Mouse (Mus musculus): ENCODE data around the gene Med1. TPM values are rescaled to one million over a fixed set of nuclear protein-coding genes. Genes with fewer than 3 reads are reported as not detected.
"Not testable (repeated sequence)": the region's sequence is repeated elsewhere in the genome, so short reads cannot be mapped to it uniquely, and the experiment has no call there.

Med1 gene
- total RNA-seq (2017): 23.7 to 46.9 TPM (median 25.9 TPM) in 3 replicates

DNA sequence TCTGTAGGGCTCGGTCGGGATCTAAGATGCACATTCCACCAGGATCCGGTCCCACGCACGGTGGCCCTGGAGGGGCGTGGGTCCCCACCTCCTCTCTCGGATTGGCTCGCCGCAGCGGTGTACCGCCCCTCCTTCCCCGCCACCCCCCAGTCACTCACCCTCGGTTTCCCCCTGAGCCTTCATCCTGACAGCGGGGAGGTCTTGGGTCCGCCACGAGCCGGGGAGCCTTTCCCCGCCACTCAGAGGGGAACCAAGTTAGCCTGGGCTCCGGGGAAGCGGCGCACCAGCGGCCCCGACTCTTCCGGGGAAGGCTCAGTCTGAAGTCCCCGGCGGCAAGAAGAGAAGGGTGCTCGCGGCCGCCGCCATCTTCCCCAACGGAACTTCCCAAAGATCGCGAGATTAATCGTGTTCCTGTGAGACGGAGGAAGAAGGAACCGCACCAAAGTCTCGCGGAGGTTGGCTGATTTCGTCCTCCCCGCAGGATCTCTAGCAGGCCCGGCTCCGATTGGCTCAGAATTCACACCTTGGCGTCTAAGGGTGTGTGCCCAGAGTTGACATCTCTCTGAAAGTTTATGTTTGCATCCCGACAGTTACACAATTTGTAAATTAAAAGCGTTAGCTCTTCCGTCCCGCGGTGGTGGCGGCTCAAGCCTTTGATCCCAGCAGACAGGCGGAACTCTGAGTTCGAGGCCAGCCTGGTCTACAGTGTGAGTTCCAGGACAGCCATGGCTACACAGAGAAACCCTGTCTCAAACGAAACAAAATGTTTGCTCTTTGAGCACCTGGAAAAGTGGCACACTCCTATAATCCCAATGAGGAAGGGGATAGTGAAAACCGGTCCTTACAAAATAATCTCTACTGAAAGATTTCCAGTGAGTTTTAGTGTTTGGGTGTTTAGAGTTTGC, at the start of gene Med1:
Gene Med1 (minus strand): TSS at position 393 of the 905 bp plus-strand sequence.
- peak; percentile 99 for ATAC-seq (replicated peaks; ENCODE audit: insufficient number of reproducible peaks, low FRiP score, low TSS enrichment, poor library complexity, severe bottlenecking)

DNA sequence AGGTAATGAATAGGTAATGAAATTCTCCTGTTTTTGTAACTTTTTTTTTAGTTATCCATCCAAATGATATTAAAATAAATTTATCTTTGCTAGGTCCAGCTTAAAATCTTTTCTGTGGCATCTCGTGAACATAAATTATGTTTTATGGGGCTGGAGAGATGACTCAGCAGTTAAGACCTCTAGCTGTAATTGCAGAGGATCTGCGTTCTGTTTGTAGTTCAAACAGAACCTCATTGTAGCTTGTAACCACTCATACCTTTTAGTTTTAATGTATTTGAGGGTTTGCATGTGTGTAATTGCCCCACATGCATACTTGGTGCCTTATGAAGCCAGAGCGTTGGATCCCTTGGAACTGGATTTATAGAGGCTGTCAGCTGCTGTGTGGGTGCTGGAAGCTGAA, 45.9 kb upstream of the Med1 start:
- no peak for ATAC-seq (replicated peaks; ENCODE audit: insufficient number of reproducible peaks, low FRiP score, low TSS enrichment, poor library complexity, severe bottlenecking)

DNA sequence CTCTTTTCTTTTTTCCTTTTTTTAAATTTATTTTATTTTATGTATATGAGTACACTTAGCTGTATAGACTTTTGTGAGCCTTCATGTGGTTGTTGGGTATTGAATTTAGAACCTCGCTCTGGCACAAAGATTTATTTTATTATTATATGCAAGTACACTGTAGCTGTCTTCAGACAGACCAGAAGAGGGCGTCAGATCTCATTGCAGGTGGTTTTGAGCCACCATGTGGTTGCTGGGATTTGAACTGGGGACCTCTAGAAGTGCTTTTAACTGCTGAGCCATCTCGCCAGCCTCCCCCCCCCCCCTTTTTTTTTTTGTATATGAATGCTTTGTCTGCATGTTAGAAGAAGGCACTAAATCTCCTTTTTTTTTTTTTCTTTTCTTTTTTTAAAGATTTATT, 45.3 kb upstream of the Med1 start:
- ATAC-seq (replicated peaks; ENCODE audit: insufficient number of reproducible peaks, low FRiP score, low TSS enrichment, poor library complexity, severe bottlenecking): no peak

DNA sequence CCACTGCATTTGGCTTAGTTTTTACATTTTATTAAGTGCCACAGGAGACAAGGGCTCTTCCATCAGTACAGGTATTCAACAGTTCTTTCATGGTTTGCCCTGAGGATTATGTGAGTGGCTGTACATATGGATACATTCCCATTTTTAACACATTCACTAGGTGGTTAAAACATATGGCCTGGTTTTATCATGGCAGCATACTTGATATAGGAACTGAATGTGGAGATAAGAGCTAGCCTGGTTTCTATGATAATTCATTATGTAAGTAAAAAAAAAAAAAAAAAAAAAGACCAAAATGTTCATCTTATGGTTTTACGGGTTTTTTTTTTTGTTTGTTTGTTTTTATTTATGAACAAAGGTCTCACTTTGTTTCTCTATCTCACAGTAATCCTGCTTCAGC, 33.3 kb upstream of the Med1 start:
- no peak for ATAC-seq (replicated peaks; ENCODE audit: insufficient number of reproducible peaks, low FRiP score, low TSS enrichment, poor library complexity, severe bottlenecking)

DNA sequence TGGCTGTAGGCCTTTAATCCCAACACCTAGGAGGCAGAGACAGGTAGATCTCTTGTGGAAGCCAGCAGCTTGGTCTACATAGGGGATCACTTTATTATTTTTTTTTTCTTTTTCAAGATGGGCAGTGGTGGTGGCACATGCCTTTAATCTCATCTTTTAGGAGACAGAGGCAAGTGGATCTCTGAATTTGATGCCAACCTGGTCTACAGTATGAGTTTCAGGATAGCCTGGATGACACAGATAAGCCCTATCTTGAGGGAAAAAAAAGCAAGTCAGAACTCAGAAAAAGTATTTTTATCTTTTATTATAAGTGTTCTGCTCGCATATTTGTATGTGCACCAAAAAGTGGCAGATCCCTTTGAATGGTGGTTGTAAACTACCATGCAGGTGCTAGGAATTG, 20.2 kb upstream of the Med1 start:
- ATAC-seq (replicated peaks; ENCODE audit: insufficient number of reproducible peaks, low FRiP score, low TSS enrichment, poor library complexity, severe bottlenecking): no peak

DNA sequence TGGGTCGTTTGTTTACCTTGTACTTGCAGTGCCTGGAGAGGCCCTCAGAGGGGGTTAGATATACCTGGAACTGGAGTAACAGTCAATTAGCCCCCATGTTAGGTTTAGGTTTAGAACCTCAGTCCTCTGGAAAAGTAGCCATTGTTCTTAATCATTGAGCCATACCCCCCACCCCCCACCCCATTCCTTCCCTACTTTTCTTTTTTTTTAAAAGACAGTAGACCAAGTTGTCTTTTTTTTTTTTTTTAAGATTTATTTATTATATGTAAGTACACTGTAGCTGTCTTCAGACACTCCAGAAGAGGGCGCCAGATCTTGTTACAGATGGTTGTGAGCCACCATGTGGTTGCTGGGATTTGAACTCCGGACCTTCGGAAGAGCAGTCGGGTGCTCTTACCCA, 16.6 kb upstream of the Med1 start:
- ATAC-seq (replicated peaks; ENCODE audit: insufficient number of reproducible peaks, low FRiP score, low TSS enrichment, poor library complexity, severe bottlenecking): not testable (repeated sequence)

DNA sequence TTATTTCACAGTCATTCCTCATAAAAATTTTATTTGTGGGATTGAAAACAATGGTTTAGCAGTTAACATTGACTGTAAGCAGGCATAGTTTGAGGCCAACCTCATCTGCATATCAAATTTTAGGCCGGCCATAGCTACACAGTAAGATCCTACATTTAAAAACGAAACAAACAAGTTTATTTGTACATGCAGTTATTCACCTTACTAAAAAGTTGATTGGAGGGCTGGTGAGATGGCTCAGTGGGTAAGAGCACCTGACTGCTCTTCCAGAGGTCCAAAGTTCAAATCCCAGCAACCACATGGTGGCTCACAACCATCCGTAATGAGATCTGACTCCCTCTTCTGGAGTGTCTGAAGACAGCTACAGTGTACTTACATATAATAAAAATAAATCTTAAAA, 13.2 kb upstream of the Med1 start:
- ATAC-seq (replicated peaks; ENCODE audit: insufficient number of reproducible peaks, low FRiP score, low TSS enrichment, poor library complexity, severe bottlenecking): not testable (repeated sequence)

DNA sequence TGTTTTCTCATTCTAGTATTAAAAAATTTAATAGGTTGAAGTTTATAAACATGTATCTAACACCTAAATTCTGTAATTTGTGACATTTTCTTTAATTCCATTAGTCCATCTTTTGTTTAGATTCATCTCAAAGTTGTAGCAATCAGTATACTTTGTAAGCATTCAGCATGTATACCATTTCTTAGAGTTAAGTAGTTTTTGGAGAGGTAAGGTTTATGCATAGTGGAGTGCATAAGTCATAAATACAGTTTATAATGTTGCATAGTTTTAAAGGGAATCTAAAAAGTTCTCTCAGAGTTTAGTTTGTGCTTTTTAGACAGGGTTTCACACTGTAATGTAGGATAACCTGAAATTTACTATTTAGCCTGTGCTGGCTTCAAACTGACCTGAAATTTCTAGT, 12.4 kb upstream of the Med1 start:
- no peak for ATAC-seq (replicated peaks; ENCODE audit: insufficient number of reproducible peaks, low FRiP score, low TSS enrichment, poor library complexity, severe bottlenecking)

DNA sequence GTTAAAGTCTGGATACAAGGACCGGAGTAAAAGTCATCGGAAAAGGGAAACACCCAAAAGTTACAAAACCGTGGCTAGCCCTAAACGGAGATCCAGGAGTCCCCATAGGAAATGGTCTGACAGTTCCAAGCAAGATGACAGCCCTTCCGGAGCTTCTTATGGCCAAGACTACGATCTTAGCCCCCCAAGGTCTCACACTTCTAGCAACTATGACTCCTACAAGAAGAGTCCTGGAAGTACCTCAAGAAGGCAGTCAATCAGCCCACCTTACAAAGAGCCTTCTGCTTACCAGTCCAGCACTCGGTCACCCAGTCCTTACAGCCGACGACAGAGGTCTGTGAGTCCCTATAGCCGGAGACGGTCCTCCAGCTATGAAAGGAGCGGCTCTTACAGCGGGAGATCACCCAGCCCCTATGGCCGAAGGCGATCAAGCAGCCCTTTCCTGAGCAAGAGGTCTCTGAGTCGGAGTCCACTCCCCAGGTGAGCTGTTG, 10.9 kb upstream of the Med1 start:
- ATAC-seq (replicated peaks; ENCODE audit: insufficient number of reproducible peaks, low FRiP score, low TSS enrichment, poor library complexity, severe bottlenecking): no peak

DNA sequence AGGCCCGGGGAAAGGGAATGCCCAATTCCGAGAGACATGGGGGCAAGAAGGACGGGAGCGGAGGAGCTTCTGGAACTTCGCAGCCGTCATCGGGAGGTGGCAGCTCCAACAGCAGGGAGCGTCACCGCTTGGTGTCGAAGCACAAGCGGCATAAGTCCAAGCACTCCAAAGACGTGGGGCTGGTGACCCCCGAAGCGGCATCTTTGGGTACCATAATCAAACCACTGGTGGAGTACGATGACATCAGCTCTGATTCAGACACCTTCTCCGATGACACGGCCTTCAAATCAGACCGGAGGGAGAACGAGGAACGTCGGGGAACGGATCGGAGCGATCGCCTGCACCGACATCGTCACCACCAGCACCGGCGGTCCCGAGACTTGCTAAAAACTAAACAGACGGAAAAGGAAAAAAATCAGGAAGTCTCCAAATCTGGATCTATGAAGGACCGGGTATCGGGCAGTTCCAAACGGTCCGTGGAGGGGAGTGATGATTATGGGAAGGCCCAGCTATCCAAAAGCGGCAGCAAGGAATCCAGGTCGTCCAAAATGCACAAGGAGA, 10.3 kb upstream of the Med1 start:
- peak; percentile 29 for ATAC-seq (replicated peaks; ENCODE audit: insufficient number of reproducible peaks, low FRiP score, low TSS enrichment, poor library complexity, severe bottlenecking)

DNA sequence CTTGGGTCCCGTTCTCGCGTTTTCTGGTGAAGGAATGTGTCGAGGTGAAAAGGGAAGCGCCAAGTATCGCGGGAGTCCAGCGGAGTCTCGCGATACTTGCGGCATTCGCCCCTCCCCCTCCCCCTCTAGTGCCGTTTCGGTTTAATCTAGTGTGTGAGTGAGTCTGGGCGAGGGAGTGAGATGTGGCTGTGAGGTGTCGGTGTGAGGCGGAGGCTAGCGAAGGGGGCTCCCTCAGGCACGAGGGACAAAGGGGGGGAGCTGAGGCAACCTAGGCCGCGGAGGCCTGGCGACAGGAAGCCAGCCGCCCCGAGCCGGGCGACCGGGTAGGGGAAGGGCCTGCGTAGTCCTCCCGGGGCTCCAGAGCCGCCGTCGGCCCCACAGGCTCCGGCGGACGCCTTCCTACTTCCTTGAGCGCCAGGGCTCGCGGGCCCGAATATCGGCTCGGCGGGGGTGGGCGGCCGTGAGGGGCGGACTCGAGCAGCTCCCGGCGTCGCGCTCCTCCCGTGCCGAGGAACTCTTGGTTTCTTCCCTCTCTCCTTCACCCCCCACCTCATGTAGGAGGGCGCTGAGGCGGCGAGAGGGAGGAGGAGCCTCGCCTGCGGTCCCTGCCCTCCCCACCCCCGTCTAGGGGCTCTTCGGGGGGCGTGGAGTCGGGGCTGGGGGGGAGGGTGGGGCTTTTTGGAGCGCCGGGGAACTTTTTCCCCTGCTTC, 9.7 kb upstream of the Med1 start, which contains the start of gene Cdk12:
Gene Cdk12 (plus strand): TSS at position 419 of the 710 bp plus-strand sequence.
- peak; percentile 90 for ATAC-seq (replicated peaks; ENCODE audit: insufficient number of reproducible peaks, low FRiP score, low TSS enrichment, poor library complexity, severe bottlenecking)

DNA sequence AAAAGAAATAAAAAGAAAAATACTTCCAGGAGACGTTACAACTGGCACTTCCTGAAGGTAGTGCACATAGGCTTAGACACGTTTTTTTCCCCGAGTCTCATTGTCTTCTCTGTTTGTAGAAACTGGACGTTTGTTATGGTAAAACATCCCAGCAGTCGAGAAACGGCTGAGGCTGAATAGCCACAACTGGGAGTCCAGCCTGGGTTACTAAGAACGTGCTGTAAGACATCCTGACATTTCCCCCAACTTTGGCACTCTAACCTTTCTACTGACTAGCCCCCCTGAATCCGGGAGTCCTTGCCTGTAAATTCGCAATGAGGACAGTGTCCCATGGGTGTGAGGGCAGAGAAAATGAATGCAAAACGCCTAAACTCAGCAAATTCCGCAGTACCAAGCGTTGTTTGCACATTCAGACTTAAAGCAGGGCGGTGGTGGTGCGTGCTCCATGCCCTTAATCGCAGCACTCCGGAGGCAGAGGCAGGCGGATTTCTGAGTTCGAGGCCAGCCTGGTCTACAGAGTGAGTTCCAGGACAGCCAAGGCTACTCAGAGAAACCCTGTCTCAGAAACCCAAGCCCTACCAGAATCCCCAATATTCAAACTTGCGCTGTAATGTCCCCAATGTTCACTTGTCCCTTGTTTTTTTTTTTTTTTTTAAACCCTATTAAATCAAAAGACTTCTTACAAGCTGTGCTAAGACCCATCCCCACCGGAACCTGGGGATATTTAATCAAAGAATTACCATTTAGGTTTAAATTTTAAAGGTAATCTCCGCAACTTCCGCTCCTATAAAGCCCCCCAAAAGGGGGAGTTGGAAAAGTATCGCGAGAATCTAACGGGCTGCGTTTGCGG, 8.9 kb upstream of the Med1 start:
- ATAC-seq (replicated peaks; ENCODE audit: insufficient number of reproducible peaks, low FRiP score, low TSS enrichment, poor library complexity, severe bottlenecking): no peak

DNA sequence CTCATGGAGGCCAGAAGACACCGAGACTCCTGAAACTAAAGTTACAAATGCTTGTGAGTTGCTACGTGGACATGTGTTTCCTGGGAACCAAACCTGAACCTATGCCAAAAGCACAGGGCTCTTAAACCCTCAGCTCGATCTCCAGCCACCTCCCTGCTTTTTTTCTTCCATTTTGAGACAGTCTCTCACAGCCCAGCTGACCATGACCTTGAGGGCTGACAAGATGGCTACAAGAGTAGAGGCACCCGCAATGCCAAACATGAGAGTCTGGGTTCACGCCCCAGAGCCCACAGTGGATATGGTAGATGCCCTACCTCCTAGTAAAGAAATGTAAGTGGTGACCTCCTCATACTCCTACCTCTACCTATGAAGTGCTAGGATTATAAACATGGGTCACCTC, 2.3 kb downstream of the Med1 start:
- no peak for ATAC-seq (replicated peaks; ENCODE audit: insufficient number of reproducible peaks, low FRiP score, low TSS enrichment, poor library complexity, severe bottlenecking)

DNA sequence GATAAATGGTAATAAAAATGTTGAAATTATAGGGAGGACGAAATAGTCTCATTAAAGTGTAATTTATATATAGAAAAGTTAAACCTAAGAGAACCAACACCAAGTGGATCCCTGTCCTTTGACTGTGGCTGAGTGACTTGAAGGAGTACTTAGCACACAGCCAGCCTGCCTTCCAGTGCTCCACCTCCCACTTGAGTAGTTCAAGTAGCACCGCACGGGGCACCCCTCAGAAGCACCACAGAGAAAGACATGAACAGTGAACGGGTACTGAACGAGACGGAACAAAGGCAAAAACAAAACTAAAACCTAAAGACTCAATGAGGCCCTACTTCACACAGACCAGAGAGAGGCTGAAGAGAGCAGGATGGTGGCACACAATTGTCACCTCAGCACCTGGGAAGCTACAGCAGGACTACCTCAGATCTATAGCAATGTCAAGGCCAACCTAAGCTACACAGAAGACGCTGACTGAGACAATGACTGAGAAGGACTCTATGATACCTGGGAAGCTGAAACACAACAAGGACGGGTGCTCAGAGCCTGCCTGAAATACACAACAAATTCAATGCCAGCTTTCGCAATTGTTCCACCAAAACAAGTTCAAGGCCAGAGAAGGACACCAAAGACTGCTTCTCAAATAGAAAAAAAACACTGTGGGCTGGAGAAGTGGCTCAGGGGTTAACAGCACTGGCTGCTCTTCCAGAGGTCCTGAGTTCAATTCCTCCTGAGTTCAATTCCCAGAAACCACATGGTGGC, 5.3 kb downstream of the Med1 start:
- no peak for ATAC-seq (replicated peaks; ENCODE audit: insufficient number of reproducible peaks, low FRiP score, low TSS enrichment, poor library complexity, severe bottlenecking)

DNA sequence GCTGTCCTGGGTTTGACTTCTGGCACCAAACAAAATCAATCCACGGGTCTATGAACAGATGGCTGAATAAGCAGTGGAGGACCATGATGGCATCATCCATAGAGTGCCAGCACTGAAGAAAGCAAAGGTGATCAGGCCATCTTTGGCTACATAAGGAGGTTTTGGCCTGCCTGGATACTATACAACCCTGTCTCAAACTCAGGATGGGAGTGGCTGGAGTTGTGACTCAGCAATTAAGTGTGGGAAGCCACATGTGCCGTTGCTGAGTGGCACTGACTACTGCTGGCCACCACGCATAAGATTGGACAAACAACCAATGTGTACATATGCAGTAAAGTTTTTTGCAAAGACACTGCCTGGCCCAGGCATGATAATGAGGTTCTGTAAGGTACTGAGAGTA, 10.9 kb downstream of the Med1 start:
- ATAC-seq (replicated peaks; ENCODE audit: insufficient number of reproducible peaks, low FRiP score, low TSS enrichment, poor library complexity, severe bottlenecking): not testable (repeated sequence)

DNA sequence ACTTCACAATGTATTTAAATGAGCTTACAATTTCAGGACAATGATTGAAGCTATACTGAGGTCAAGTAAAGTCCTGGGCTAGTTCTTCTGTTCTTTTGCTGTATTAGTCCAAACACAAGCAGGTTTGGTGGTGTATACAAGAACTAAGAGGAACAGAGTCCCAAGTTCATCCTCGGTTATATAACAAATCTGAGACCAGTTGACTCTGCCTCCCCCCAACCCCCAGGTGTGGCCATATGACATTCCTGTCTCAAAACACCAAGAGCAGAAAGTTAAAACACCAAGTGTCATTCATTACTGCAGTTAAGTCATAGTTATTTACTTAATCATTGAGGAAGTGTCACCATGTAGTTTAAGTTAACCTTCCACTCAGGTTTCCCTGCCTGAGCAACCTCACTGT, 24.7 kb downstream of the Med1 start:
- ATAC-seq (replicated peaks; ENCODE audit: insufficient number of reproducible peaks, low FRiP score, low TSS enrichment, poor library complexity, severe bottlenecking): no peak

DNA sequence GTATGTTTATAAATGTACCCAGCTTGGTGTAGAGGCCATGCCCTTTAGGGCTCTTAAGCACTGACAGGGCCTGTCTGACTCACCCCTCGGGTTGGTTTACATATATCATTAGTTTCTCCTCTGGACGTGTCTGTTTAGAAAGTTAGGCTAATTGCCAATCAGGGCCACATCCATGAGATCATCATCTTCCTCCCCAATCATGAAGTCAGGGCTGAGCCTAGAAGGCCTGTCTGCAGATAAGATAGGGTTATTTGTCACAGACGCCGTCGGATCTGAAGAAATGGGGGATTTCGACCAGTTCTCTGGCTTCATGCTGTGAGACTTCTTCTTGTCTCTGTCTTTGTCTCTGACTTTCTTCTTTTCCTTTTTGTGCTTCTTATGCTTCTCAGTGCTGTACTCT, 38.0 kb downstream of the Med1 start:
- no peak for ATAC-seq (replicated peaks; ENCODE audit: insufficient number of reproducible peaks, low FRiP score, low TSS enrichment, poor library complexity, severe bottlenecking)

DNA sequence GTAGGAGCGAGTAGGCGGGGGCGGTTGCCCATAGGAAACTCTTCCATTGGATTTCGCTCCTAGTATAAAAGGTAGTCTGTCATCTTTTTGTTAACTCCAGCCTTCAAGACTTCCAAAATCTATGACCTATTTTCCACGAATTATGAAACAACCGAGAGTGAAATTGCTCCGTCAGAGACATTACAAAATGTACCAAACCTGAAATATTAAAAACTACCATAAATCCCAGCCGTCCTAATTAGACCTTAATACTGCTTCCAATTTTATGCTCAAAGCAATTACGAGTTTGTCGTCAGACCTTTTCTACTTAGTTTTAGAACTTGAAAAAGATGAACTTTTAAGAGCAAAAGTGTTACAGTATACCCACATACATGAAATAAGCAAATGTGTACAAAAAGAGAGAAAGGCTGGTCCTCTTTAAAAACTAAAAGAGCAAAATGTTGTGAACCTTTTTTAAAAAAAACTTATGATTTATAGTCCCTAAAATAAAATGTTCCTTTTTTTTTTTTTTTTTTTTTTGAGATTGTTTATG, 42.4 kb downstream of the Med1 start:
- ATAC-seq (replicated peaks; ENCODE audit: insufficient number of reproducible peaks, low FRiP score, low TSS enrichment, poor library complexity, severe bottlenecking): no peak

Data from monocyte, adult 5-6 weeks (primary cell).